Mouse (Mus musculus) activated CD4-positive, CD25-positive, alpha-beta regulatory T cell, adult 4 months (primary cell): ENCODE results near the gene Zdhhc7. TPM values are rescaled to one million over a fixed set of nuclear protein-coding genes. Genes with fewer than 3 reads are reported as not detected.

Experiments
- ATAC-seq: one replicate; pipeline ENCODE4 v1.8.0; 2017
- polyA plus RNA-seq, 2 experiments: library from polyadenylated mRNA; unstranded; fragments of 100-300 nt; shearing (Covaris generic); gene quantifications; one replicate each; pipeline ENCODE4 v1.2.1; 2017

The Zdhhc7 gene
- polyA plus RNA-seq, 2 experiments from 2014 or later: 4.9 to 5.5 TPM

DNA sequence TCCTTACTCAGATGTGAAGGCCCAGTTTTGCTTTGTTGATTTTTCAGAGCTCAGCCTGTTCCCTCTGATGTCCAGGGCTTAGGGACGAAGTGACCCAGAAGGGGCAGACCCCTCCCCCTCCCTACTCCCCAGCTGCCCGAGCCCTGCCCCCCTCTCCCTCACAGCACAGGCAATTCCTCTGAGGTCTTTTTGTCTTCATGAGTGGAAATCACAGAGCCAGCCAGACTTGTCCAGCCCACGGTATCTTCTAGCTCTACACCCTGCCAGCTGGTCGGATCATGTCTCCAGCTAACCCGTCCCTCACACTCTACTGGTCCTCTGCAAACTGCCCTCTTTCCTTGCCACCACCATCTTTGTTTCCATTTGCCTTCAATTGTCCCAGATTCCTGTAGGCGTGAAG lies 66.8 kb downstream of the Zdhhc7 start:
- no peak for ATAC-seq

- peak; percentile 54 for ATAC-seq
Measured at GRCm38 (mm10) chr8:120032549-120033208, 68.6 kb downstream of the Zdhhc7 start.

Other genes with a start within 250 kb of the Zdhhc7 start
- 1 to 10 TPM; 5.6 to 8.1 TPM for gene Klhl36, start 239.2 kb downstream of the Zdhhc7 start, polyA plus RNA-seq
- gene Usp10, start 191.1 kb downstream of the Zdhhc7 start, polyA plus RNA-seq: 10 to 100 TPM; 41.6 to 48.6 TPM
- gene Gm20388, start 190.6 kb downstream of the Zdhhc7 start, polyA plus RNA-seq: 10 to 100 TPM in 1 of 2 experiments, 1 to 10 TPM in 1; 9.9 to 12.3 TPM
- gene Crispld2, start 109.0 kb downstream of the Zdhhc7 start, polyA plus RNA-seq: not detected
- not detected for gene 6430548M08Rik, start 12.7 kb upstream of the Zdhhc7 start, polyA plus RNA-seq
- not detected for gene Fam92b, start 76.0 kb upstream of the Zdhhc7 start, polyA plus RNA-seq
- 1 to 10 TPM; 2.9 to 4.1 TPM for gene Gse1, start 127.0 kb upstream of the Zdhhc7 start, polyA plus RNA-seq